Mouse (Mus musculus): ENCODE measurements around the gene Zfp648.

The Zfp648 gene

DNA sequence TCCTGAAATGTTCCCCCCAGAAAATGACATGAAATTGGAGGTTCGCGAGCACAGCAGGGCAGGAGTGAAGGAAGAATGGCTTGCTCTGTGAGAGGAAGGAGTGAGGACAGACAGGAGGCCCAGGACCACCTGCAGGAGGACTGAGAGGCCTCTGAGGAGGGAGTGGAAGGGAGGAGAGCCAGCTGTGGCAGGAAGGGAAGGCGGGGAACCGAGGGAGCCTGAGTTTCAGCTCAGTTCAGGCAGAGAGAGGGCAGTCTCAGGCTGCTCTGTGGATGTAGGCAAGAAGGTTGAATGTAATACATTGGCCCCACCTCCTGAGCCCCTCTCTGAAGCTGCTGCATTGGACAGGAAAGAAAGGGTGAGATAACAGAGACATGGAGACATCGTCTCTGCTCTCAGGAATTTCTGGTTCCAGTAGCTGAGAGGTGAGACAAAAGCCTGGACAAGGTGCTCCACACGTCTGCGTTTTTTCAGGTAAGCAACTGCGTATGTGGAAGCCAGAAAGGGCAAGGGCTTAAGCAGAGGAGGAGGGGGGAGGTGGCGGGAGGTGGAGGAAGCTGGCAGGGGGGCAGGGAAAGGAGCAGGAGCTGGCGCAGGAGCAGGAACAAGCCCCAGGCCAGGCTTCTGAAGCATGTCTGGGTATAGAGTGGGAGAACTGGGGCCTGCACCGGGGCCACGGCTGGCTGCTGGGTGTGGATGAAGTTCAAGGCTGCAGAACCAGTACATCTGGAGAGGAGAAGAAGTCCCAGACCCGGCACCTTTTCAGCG is at the start of gene Zfp648:
Zfp648 (plus strand) TSS at position 233 of the 768 bp plus-strand sequence.
- peak; percentile 85 for DNase-seq

DNA sequence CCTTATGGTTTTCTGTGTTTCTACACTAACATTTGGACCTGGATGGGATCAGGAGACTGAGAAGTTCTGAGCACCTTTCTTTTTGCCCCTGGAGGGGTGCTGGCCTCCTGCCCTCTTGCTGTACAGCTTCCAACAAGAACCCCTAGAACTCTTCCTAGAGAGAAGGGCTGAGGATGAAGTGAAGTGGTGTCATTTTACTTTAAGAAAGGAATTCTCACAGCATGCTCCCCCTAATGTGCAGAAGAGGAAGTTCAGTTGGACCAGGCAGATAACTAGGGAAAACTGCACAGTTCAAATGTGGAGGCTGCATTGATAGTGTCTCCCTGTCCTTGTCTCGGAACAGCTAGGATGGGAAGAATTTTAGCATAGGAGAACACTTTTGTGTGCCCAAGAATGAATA is 48.4 kb upstream of the Zfp648 start:
- DNase-seq = peak; percentile 88

DNA sequence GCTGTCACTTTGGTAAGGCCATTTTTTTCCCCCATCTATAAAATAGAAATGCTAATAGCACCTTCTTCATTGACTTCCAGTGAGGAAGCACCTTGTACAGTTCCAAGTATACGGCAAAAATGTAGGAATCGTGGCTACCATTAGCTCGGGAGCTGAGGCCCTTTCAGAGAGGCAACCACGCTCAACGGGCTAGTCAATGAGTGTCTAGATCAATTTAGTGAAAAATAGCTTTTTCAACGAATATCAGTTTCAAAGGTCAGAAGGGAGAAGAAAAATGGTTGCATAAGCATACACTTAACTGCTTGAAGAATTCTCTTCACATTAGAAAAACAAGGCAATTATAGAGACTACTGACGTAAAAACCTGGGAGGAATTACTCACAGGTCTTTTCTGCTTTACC is 47.2 kb upstream of the Zfp648 start:
- peak; percentile 23 for DNase-seq

DNA sequence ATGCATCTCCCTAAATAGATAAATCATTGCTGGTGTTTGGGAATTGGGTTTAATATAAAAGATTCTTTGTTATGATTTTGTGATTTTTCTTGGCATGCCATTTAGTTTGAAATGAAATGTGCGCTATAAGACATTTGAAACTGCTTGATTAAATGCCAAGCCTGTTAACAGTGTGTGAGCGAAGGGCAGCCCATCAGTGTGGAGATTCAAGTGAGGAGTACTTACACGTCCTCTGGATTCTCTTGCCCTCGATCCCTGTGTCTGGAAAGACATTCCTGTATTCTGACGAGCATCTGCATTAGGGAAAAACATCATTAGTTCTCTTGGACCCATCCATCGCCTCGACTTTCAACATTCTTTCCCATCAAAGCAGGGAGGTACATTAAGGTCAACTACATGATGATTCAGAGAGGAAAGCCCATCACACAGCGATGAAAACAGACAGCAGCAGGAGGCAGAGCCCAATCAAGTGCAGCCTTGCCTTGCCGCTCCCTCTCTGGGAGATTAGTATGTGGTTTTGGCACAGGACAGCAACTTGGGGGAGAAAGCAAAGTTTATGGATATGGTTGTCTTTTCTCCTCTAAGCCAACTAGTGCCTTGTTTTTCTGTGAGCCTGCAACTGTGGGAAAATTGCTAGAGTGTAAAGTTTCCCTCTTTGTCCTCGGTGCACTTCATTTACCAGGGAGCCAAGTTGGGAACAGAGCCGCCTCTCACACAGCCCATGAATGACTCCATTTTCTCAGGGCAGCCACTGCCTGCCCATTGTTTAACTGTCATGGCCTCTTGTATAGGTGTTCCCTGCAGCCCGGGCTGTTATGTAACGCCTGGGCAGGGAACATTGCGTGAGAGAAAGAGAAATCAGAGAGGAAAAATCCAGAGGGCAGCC is 44.6 kb upstream of the Zfp648 start:
- peak; percentile 95 for DNase-seq

DNA sequence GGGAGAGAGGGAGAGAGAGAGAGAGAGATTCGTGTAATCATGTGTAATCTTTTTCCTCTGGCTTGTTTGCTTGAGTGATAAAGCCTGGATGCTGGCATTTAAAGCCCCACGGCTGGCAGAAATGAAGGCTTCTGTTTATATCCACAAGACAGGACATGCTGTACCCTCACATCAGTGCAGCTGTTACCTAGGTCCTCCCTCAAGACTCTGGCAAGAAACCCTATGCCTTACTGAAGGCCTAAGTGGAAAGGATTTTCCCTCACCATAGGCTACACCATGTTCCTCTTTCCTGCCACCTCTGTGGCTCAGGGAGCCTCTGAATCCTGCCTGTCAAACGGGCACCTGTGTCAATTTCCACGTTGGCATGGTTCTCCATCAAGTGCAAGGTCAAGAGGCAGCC is 43.9 kb upstream of the Zfp648 start:
- DNase-seq = peak; percentile 91

DNA sequence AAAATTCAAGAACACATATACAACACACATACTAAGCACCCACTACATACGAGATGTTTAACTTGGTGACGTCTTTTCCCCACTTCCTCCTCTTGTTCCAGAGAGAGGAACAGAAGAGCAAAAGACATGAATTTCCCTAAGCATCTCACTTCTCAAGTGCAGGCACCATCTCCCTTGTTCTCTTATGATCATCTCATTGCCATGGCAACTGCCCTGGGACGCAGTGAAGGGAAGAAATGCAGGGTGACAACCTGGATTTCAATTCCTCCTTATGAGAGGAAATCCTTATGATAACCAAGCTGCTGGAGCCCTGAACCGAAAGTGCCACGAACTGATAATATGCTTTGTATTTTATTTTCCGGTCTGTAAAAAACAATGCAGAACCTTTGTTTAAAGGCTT is 33.3 kb upstream of the Zfp648 start:
- no peak for DNase-seq

DNA sequence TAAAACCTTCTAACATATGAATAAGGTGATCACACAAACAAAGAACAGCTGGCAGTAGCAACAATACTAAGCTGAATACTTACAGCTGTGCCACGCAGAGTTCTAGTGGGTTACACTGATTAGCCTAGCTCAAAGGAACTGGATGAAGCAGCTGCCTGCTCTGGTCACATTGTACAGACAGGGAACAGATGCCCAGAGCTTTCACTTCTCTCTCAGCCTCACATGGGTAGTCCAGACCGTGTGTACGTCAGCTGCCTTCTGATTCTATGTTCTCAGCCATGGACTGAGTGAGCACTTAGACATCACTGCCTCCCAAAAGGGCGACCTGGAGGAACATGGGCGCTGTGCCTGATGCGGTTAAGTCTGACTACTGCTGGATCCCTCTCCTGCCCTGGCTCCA is 25.7 kb upstream of the Zfp648 start:
- peak; percentile 93 for DNase-seq

DNA sequence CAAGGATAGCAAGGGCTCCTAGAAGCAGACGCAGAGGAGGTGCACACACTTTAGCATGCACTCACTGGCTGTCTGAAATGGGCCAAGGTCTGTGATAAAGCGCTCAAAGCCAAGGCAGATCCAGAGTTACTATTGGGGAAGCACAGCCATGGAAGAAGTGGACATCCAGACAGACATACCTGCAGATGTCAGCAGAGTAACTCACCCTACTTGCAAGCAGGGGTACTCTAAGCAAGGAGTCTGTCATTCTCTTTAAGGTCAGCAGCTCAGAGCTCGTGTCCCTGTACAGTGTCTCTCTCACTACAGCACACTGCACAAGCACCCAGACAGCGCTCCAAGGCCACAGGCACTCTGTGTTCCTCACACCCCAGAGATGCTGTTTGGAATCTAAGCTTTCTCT is 23.2 kb upstream of the Zfp648 start:
- DNase-seq = peak; percentile 68

DNA sequence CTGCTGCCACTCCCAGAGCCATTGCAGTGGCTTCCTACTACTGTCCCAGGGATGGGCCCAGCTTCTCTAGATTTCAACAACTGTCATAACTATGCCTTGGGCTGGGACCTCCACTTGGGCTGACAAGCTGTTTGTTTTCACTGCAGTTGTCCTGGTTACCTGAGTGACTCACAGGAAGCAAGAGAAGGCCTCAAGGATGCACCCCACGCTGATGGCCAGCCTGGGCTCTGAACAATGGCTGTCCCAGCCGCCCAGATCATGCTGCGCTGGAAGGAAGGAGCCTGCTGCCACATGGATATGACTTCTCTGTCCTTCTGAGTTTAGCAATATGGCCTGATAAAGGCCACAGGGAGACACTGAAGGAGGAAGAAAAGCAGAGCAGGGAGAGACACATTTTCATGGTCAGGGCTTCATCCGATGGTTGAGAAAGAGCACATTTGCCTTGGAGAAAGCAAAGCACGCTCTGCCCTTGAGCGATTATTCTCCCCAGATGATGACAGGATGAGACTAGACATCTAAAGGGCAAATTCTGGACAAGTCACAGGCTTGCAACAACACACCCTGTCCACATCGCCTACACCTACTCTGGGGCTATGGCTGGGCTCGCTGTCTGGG is 22.3 kb upstream of the Zfp648 start:
- DNase-seq = peak; percentile 87

DNA sequence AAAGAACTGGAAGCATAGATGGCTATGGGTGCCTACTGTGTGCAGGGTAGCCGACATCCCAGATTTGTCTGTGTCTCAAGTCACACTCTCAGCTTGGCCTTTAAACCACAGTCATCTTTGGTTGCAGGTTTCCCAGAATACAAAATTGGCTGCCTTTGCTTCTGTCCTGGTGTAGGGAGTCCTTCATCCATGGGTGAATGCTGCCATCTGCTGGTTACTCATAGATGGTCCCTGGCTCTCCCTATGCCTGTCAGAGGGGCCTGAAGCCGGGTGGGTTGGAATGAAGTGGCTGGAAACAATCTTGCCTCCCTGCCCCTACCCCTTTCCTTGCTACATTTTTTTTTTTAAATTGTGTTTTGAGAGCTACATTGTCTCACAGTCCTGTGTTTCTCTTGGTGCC is 20.0 kb upstream of the Zfp648 start:
- peak; percentile 97 for DNase-seq

DNA sequence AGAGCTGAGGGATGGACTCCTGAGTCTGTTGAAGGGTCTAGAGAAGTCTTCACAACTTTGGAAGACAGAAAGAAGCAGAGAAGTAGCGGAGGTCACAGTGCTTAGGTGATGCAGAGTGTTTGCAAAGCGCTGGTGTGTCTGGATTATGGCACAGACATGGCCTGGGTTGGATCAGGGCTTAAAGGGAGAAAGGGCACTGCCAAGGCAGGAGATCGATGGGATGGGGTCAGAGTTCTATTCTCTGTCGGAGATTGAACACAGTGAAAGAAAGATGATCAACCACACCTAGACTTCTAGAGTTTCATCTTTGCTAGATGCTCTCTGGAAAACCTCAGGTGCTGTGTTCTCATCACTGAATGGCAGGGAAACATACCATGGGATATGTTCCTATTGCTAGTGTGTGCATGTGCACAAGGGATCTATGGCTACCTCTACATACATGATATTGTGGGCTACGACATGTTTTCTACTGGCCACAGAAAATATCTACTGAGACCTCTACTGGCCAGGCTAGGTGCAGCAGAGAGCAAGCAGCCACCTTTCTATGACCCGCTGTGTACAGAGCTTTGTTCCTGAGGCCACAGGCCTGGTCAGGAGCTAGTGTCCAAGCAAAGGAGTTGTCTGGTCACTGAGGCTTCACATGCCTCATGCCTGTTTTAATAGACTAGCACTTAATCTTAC is 18.5 kb upstream of the Zfp648 start:
- DNase-seq = peak; percentile 58

DNA sequence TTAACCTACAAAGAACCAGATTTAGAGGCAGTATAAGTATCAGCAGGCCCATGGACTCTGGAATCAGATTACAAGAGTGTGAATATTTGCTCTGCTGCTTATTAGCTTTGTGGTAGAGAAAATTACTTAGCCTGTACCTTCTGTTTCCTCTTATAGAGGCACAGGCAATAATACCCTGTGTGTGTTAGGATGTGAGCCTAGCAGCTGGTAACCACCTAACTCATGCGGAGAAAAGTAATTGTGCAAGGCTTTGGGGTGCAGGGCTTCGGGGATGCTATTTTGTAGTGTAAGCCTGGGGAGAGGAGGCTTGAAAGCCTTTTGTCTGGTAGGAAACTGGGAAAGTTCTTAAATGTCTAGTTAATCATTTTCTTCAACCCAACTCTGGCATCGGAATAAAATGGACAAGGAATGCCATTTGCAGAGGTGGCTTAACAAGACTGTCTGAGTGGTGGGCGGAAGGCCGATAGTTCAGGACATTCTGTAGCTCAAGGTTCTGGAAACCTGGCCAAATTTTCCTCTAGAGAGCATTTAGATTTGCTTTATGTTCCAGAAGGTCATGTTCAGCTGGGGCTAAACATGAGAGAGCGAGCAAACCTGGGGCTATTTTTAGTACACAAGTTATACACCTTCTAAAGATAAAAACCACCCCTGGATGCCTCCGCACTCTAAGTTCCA is 17.8 kb upstream of the Zfp648 start:
- peak; percentile 42 for DNase-seq

DNA sequence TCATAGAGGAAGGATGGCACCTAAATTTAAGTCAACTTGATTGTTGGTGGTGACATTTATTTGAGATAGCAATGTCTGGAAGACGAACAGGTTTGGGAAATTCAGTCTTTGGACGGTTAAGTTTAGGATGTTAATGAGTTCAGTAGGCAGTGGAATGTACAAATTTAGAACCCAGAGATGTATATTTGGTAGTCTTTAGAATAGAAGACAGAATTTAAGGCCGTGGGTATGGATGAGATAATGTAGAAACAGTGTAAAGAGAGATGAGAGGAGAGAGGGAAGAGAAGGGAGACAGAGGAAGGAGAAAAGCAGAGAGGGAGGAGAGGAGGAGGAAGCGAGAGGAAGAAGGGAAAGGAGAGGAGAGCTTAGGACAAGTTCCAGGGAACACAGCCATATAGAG is 12.8 kb upstream of the Zfp648 start:
- no peak for DNase-seq

DNA sequence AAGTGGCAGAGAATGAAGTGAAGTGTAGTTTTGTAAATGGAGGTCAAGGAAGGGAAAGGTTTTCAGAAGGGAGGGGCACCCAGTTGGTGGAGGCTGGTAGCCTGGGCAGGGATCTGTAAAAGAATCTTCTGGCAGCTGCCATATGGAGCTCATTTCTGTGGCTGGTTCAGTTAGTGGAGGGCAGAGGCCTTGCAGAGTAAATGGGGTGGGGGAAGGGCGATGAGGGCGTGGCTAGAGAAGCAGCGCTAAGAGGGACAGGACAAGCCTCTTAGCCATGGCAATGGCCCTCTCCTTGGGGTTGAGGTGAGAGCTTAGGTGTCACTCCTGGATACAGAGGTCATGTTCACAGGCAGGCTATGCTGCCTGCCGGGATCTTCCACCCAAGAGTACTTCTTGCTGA is 12.4 kb upstream of the Zfp648 start:
- DNase-seq = peak; percentile 80

DNA sequence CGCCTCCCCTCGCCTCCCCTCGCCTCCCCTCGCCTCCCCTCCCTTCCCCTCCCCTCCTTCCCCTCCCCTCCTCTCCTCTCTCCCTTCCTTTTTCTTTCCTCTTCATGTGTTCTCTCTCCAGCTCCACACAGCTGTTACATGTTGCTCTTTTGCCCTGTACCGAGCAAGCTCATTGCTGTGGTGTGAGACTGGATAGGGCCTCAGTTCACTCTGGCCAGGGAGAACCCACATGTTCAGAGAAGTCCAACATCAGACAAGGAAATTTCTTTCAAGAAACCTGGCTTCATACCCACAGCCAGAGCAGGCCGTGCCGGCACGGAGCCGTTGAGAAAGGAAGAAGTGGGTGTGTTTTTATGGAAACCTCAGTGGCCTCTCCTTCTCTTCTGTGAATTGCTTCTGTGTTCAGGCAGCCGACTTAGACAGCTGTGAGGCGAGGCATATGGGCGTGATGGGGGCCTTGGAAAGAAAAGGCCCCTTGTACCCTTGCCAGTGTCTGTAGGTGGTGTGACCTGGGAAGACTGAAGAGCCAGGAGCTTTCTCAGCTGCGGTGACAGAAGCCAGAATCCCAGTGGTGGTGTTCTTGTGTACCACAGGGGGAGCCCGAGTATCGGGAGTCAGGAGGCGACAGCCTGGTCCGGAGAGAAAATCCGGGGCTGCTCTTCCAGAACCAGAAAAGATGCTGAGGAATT is 11.0 kb upstream of the Zfp648 start:
- DNase-seq = peak; percentile 94

DNA sequence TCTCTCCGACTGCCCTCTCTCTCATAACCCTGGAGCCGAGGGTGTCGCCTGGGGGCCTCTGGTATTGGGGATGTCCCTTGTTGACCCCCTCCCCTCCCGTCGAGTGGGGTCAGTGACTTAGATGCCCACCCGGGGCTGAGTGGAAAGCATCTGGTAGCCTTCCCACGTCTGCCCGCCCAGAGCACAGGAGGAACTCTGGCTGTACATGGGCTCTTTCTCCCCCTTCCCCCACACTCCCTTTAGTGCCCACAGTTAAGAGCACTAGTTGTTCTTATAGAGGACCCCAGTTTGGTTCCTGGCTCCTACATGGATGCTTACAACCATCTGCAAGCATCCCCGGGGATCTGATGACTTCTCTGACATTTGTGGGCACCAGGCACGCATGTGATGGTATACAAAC is 2.1 kb upstream of the Zfp648 start:
- DNase-seq = peak; percentile 83

DNA sequence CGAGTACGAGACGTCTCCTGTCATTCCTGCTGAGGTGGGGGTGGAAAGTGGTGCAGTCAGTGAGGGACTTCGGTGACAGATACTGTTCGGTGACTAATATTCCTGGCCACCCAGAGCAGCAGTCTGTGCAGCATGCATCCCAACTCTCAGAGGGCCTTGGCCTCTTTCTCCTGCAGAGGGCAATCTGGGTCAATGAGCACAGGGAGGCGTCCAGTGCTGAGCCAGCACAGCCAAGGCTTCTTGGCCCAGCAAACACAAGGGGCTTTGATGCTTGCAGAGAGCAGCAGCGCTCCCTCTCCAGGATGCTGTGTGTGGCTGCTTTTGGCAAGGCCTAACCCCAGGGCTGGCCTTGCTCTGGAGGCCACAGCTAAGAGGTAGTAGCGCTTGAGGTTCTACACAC is 1.6 kb downstream of the Zfp648 start:
- DNase-seq = peak; percentile 67

DNA sequence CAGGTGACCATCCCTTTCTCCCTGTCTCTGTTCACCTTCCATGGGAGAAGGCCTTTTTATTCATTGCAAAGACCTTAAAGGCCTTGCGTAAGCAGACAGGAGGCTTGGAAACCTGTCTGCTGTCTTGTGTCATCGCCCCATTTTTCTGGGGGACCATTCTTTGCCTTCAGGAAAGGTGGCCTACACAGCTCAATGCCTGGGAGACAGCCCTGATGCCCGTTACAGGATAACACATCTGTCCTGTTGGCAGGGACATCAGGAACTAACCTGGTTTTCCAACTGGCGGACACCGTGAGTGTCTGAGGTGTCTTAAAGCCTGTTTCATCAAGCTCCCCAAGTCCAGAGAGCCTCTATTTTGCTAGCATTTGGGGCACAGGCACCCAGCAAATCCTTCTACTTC is 2.4 kb downstream of the Zfp648 start:
- DNase-seq = peak; percentile 78

DNA sequence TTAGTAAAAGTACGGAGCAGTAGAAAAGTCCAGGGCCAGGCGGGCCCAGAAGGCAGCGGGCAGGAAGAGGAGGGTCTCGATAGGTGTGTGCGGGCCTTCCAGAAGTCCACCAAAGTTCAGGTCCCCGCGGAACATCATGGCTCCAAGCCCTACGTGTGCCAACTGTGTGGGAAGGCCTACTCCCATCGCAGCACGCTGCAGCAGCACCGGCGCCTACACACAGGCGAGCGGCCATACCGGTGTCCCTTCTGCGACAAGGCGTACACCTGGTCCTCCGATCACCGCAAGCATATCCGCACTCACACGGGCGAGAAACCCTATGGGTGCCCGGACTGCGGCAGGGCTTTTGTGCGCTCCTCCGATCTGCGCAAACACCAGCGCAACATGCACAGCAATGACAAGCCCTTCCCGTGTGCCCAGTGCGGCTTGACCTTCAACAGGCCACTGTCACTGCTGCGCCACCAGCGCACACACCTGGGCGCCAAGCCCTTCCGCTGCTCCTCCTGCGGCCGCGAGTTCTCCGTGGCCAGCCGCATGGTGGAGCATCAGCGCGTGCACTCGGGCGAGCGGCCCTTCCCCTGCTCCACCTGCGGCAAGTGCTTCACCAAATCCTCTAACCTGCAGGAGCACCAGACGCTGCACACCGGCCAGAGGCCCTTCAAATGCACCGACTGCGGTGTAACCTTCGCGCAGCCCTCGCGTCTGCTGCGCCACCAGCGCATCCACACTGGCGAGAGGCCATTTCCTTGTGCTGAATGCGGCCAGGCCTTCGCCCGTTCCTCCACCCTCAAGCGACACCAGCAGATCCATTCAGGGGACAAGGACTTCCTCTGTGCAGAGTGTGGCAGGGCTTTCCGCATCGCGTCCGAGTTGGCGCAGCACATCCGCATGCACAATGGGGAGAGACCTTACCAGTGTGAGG is 3.9 kb downstream of the Zfp648 start:
- peak; percentile 77 for DNase-seq

DNA sequence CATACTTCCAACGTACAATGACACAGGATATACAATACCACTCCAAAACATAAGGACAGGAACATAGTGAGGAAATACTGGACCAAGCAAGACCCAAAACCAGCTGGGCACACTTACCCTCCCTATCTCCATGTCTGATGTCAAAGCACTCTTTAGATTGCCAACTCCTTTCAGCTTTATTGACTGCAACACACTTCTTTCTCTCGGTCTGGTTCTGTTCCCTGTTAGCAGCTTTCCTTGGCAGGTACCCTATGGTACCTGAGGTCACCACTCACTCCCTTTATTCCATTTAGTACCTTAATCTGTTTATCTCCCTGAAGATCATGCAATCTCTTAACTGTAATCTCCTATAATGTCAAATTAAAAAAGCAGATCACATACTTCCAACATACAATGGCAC is 19.0 kb downstream of the Zfp648 start:
- DNase-seq = peak; percentile 70

DNA sequence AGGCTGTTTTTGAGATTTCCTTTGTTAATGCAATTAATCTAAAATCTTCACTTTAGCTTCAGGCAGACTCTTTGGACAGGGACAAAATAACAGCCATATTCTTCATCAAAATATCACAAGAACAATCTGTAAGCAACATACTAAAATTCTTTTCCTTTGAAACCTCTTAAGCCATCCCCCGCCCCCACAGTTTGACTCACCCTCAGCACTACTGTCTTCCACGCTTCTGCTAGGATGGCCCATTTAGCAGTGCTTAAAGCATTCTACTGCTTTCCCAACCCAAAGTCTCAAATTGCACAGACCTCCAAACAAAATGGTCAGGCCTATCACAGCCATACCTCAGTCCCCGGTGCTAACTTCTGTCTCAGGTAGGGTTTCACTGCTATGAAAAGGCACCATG is 19.6 kb downstream of the Zfp648 start:
- peak; percentile 24 for DNase-seq
